Mouse (Mus musculus): ENCODE measurements around the gene Chd9. TPM values are rescaled to one million over a fixed set of nuclear protein-coding genes. Genes with fewer than 3 reads are reported as not detected.

Gene Chd9
- 77.0 and 85.2 TPM in 2 replicates for polyA plus RNA-seq (2015; fragmentation: Nextera tagmentation; extraction: Ambion mirVana)

- Histone ChIP-seq H3K4me2 (peak within 1 kb of the TSS; percentile 76), H3K27ac (peak within 1 kb of the TSS; percentile 73), H3K27me3 (no peaks in the 10 kb centered on the region), H3K36me3 (ENCODE audit: poor library complexity, severe bottlenecking) (no peaks in the 10 kb centered on the region), H3K4me3 (peak within 1 kb of the TSS; percentile 47), H3K9ac (peak within 1 kb of the TSS; percentile 72), H3K4me1 (peaks cover 18% of the 10 kb centered on the region), H3K9me3 (replicated peaks) (no peaks in the 10 kb centered on the region)
- under 1% methylated on average over 38 of the region's 39 CpGs for WGBS
- ATAC-seq: peak; percentile 95
Observed at GRCm38 (mm10) chr8:90828181-90828986, at the start of gene Chd9. Chd9 (plus strand) TSS chr8:90828352.

- 92% methylated on average over 1 of the region's 1 CpGs for WGBS
- no peak overlapping the region for H3K4me2 ChIP-seq
- no peaks in the 10 kb centered on the region for H3K36me3 ChIP-seq (ENCODE audit: poor library complexity, severe bottlenecking)
- H3K9ac ChIP-seq: no peak overlapping the region
- H3K9me3 ChIP-seq (replicated peaks): no peaks in the 10 kb centered on the region
- no peaks in the 10 kb centered on the region for H3K27me3 ChIP-seq
- no peak for ATAC-seq
- H3K4me3 ChIP-seq: no peak overlapping the region
- no peak overlapping the region for H3K27ac ChIP-seq
- 0 out of 2 replicates have a peak, but pooled peaks cover 9% of the 10 kb centered on the region for H3K4me1 ChIP-seq
Observed at GRCm38 (mm10) chr8:90791616-90792015, 36.5 kb upstream of the Chd9 start.

- WGBS: 1% methylated on average over 3 of the region's 3 CpGs
- no peak overlapping the region for H3K4me2 ChIP-seq
- no peaks in the 10 kb centered on the region for H3K36me3 ChIP-seq (ENCODE audit: poor library complexity, severe bottlenecking)
- no peak overlapping the region for H3K9ac ChIP-seq
- no peaks in the 10 kb centered on the region for H3K9me3 ChIP-seq (replicated peaks)
- H3K27ac ChIP-seq: no peak overlapping the region
- no peak overlapping the region for H3K4me3 ChIP-seq
- ATAC-seq: peak; percentile 70; the same call in 1 of the 2 replicates
- 0 out of 2 replicates have a peak, but pooled peaks cover 9% of the 10 kb centered on the region for H3K4me1 ChIP-seq
- no peaks in the 10 kb centered on the region for H3K27me3 ChIP-seq
Observed at GRCm38 (mm10) chr8:90793710-90794109, 34.4 kb upstream of the Chd9 start.

GRCm38 (mm10) chr8:90794990-90795861 is 32.9 kb upstream of the Chd9 start:
- 11% methylated on average over 12 of the region's 12 CpGs for WGBS
- Histone ChIP-seq H3K4me2 (peak overlapping the region; percentile 27), H3K4me1 (0 out of 2 replicates have a peak, but pooled peaks cover 9% of the 10 kb centered on the region), H3K4me3 (no peak overlapping the region), H3K9ac (0 out of 2 replicates have a peak overlapping the region, but pooled peaks have one; percentile 18), H3K36me3 (ENCODE audit: poor library complexity, severe bottlenecking) (no peaks in the 10 kb centered on the region), H3K9me3 (replicated peaks) (no peaks in the 10 kb centered on the region), H3K27ac (no peak overlapping the region), H3K27me3 (no peaks in the 10 kb centered on the region)
- ATAC-seq: peak; percentile 30; the same call in 1 of the 2 replicates

- no peaks in the 10 kb centered on the region for H3K27me3 ChIP-seq
- 0 out of 2 replicates have a peak, but pooled peaks cover 9% of the 10 kb centered on the region for H3K4me1 ChIP-seq
- no peak overlapping the region for H3K4me3 ChIP-seq
- H3K27ac ChIP-seq: no peak overlapping the region
- H3K9me3 ChIP-seq (replicated peaks): no peaks in the 10 kb centered on the region
- H3K9ac ChIP-seq: no peak overlapping the region
- H3K4me2 ChIP-seq: no peak overlapping the region
- H3K36me3 ChIP-seq (ENCODE audit: poor library complexity, severe bottlenecking): no peaks in the 10 kb centered on the region
- ATAC-seq: no peak
- 87% methylated on average over 5 of the region's 5 CpGs for WGBS
Observed at GRCm38 (mm10) chr8:90799473-90799872, 28.7 kb upstream of the Chd9 start.

- no peak for ATAC-seq
- no peak overlapping the region for H3K4me3 ChIP-seq
- H3K27me3 ChIP-seq: no peaks in the 10 kb centered on the region
- H3K9me3 ChIP-seq (replicated peaks): no peaks in the 10 kb centered on the region
- H3K4me1 ChIP-seq: peaks cover 15% of the 10 kb centered on the region
- no peak overlapping the region for H3K9ac ChIP-seq
- no peaks in the 10 kb centered on the region for H3K36me3 ChIP-seq (ENCODE audit: poor library complexity, severe bottlenecking)
- no peak overlapping the region for H3K27ac ChIP-seq
- H3K4me2 ChIP-seq: no peak overlapping the region
- WGBS: 88% methylated on average over 10 of the region's 10 CpGs
Observed at GRCm38 (mm10) chr8:90813602-90814320, 14.4 kb upstream of the Chd9 start.

GRCm38 (mm10) chr8:90816061-90816882 is 11.9 kb upstream of the Chd9 start:
- WGBS: 64% methylated on average over 23 of the region's 23 CpGs
- Histone ChIP-seq H3K27me3 (no peaks in the 10 kb centered on the region), H3K27ac (no peak overlapping the region), H3K9me3 (replicated peaks) (no peaks in the 10 kb centered on the region), H3K4me3 (no peak overlapping the region), H3K4me2 (0 out of 2 replicates have a peak overlapping the region, but pooled peaks have one; percentile 5), H3K4me1 (peaks cover 15% of the 10 kb centered on the region), H3K9ac (no peak overlapping the region), H3K36me3 (ENCODE audit: poor library complexity, severe bottlenecking) (no peaks in the 10 kb centered on the region)
- ATAC-seq: no peak

- Histone ChIP-seq H3K27ac (no peak within 1 kb of the TSS), H3K9ac (no peak within 1 kb of the TSS)
- no peak for ATAC-seq
Observed at GRCm38 (mm10) chr8:90817293-90817692, 10.9 kb upstream of the Chd9 start, which contains the start of gene Gm19935. Gm19935 (minus strand) TSS chr8:90817393.

GRCm38 (mm10) chr8:90819561-90820320 is 8.4 kb upstream of the Chd9 start:
- Histone ChIP-seq H3K9me3 (replicated peaks) (no peaks in the 10 kb centered on the region), H3K27me3 (no peaks in the 10 kb centered on the region), H3K4me2 (no peak overlapping the region), H3K4me3 (no peak overlapping the region), H3K36me3 (ENCODE audit: poor library complexity, severe bottlenecking) (no peaks in the 10 kb centered on the region), H3K9ac (no peak overlapping the region), H3K27ac (no peak overlapping the region), H3K4me1 (peaks cover 15% of the 10 kb centered on the region)
- WGBS: 85% methylated on average over 9 of the region's 9 CpGs
- ATAC-seq: no peak

More at GRCm38 (mm10) chr8:90817293-90817692, 10.9 kb upstream of the Chd9 start, which contains the start of gene Gm19935:
- Histone ChIP-seq H3K36me3 (ENCODE audit: poor library complexity, severe bottlenecking) (no peaks in the 10 kb centered on the region), H3K9me3 (replicated peaks) (no peaks in the 10 kb centered on the region), H3K27me3 (no peaks in the 10 kb centered on the region), H3K4me3 (no peak within 1 kb of the TSS), H3K4me1 (peaks cover 15% of the 10 kb centered on the region), H3K4me2 (no peak within 1 kb of the TSS)
- 92% methylated on average over 2 of the region's 2 CpGs for WGBS

GRCm38 (mm10) chr8:90820321-90820696 is 7.8 kb upstream of the Chd9 start:
- no peak overlapping the region for H3K4me3 ChIP-seq
- H3K4me2 ChIP-seq: no peak overlapping the region
- H3K27ac ChIP-seq: no peak overlapping the region
- 82% methylated on average over 4 of the region's 4 CpGs for WGBS
- peaks cover 15% of the 10 kb centered on the region for H3K4me1 ChIP-seq
- H3K9ac ChIP-seq: no peak overlapping the region
- no peaks in the 10 kb centered on the region for H3K27me3 ChIP-seq
- no peak for ATAC-seq
- H3K9me3 ChIP-seq (replicated peaks): no peaks in the 10 kb centered on the region
- no peaks in the 10 kb centered on the region for H3K36me3 ChIP-seq (ENCODE audit: poor library complexity, severe bottlenecking)

Measured in forebrain, embryonic 13.5 days (tissue).